Mouse (Mus musculus) thymus, adult 2 months (tissue): Measurements from ENCODE around the gene Ngp.

ENCODE experiments used
- CTCF ChIP-seq: fragments of 200-500 bp; IDR thresholded peaks from 2 replicates; pipeline ENCODE4 v1.5.1; 2012; ENCODE audit warnings: mild to moderate bottlenecking, control low read depth, low read length, moderate library complexity, borderline replicate concordance; ENCODE audit not compliant: control insufficient read depth, poor library complexity, insufficient read depth; ENCODE audit errors: extremely low read depth
- POLR2A ChIP-seq: fragments of 200-500 bp; IDR thresholded peaks from 2 replicates; pipeline ENCODE4 v1.6.1; 2012; ENCODE audit warnings: mild to moderate bottlenecking, low read length, control low read depth, moderate library complexity; ENCODE audit not compliant: control insufficient read depth, poor library complexity, insufficient read depth; ENCODE audit errors: extremely low read depth

GRCm38 (mm10) chr9:110412926-110413325, 6.6 kb upstream of the Ngp start:
- TF ChIP-seq CTCF (no peak), POLR2A (no peak)
